Mouse (Mus musculus) olfactory bulb, adult 2 months (tissue): Measurements from ENCODE around the gene Rab3gap2. TPM values are rescaled to one million over a fixed set of nuclear protein-coding genes. Genes with fewer than 3 reads are reported as not detected.

Experiments
- H3K27ac ChIP-seq: fragments of 200-500 bp; 2 replicates; pipeline ENCODE4 v1.5.1; 2012; ENCODE audit warnings: low read depth, low read length; ENCODE audit not compliant: insufficient read depth
- H3K4me1 ChIP-seq: fragments of 200-500 bp; 2 replicates; pipeline ENCODE4 v1.6.1; 2012; ENCODE audit warnings: low read length; ENCODE audit not compliant: control insufficient read depth, insufficient read depth
- H3K4me3 ChIP-seq: fragments of 200-500 bp; 2 replicates; pipeline ENCODE4 v1.5.1; 2012; ENCODE audit warnings: mild to moderate bottlenecking, low read depth, low read length, moderate library complexity; ENCODE audit not compliant: insufficient read depth
- CTCF ChIP-seq: fragments of 200-500 bp; IDR thresholded peaks from 2 replicates; pipeline ENCODE4 v1.5.1; 2012; ENCODE audit warnings: low read depth, mild to moderate bottlenecking, low read length, moderate library complexity; ENCODE audit not compliant: insufficient read depth
- POLR2A ChIP-seq: fragments of 200-500 bp; IDR thresholded peaks from 2 replicates; pipeline ENCODE4 v1.6.1; 2012; ENCODE audit warnings: mild to moderate bottlenecking, low read depth, low read length, moderate library complexity; ENCODE audit not compliant: insufficient read depth
- WGBS: fragments of 180-500 bp; shearing (Covaris S2); methylation state at CpG from one replicate; pipeline ENCODE4 v1.1.7; 2018; 5-methylcytosine and 5-hydroxymethylcytosine counted together
- polyA plus RNA-seq: library from polyadenylated mRNA; stranded (reverse); fragments of >200 nt; gene quantifications from 2 replicates; pipeline ENCODE4 v1.2.4, GENCODE M21; 2012; ENCODE audit warnings: low replicate concordance; ENCODE audit not compliant: missing spikeins, insufficient read depth, insufficient read length

Gene Rab3gap2
- polyA plus RNA-seq, 1 experiment = not detected

GRCm38 (mm10) chr1:185284740-185285139 is 80.8 kb downstream of the Rab3gap2 start:
- 0 out of 2 replicates have a peak, but pooled peaks cover 2% of the 10 kb centered on the region for H3K4me1 ChIP-seq
- 45% methylated on average over 4 of the region's 4 CpGs for WGBS
- TF ChIP-seq CTCF (no peak), POLR2A (no peak)
- H3K27ac ChIP-seq = no peak overlapping the region
- H3K4me3 ChIP-seq = no peak overlapping the region

- 52% methylated on average over 4 of the region's 4 CpGs for WGBS
- H3K27ac ChIP-seq = no peak overlapping the region
Observed at GRCm38 (mm10) chr1:185285171-185285570, 81.3 kb downstream of the Rab3gap2 start.

GRCm38 (mm10) chr1:185287066-185287465 is 83.1 kb downstream of the Rab3gap2 start:
- Histone ChIP-seq H3K27ac (no peak overlapping the region), H3K4me1 (0 out of 2 replicates have a peak, but pooled peaks cover 2% of the 10 kb centered on the region), H3K4me3 (no peak overlapping the region)
- no peak for TF ChIP-seq CTCF
- TF ChIP-seq POLR2A = no peak
- 94% methylated on average over 20 of the region's 20 CpGs for WGBS

More at GRCm38 (mm10) chr1:185285171-185285570, 81.3 kb downstream of the Rab3gap2 start:
- H3K4me1 ChIP-seq = 0 out of 2 replicates have a peak, but pooled peaks cover 2% of the 10 kb centered on the region
- TF ChIP-seq CTCF (no peak), POLR2A (no peak)
- H3K4me3 ChIP-seq = no peak overlapping the region

GRCm38 (mm10) chr1:185289231-185289630 is 85.3 kb downstream of the Rab3gap2 start:
- H3K4me3 ChIP-seq = no peak overlapping the region
- no peak overlapping the region for H3K27ac ChIP-seq
- TF ChIP-seq POLR2A (no peak), CTCF (no peak)
- 63% methylated on average over 5 of the region's 5 CpGs for WGBS
- H3K4me1 ChIP-seq = 0 out of 2 replicates have a peak, but pooled peaks cover 2% of the 10 kb centered on the region

- 53% methylated on average over 4 of the region's 4 CpGs for WGBS
- Histone ChIP-seq H3K4me1 (no peaks in the 10 kb centered on the region), H3K4me3 (no peak overlapping the region), H3K27ac (no peak overlapping the region)
- no peak for TF ChIP-seq CTCF
- no peak for TF ChIP-seq POLR2A
Observed at GRCm38 (mm10) chr1:185291336-185291735, 87.4 kb downstream of the Rab3gap2 start.

- Histone ChIP-seq H3K4me1 (no peaks in the 10 kb centered on the region), H3K27ac (no peak overlapping the region), H3K4me3 (no peak overlapping the region)
- TF ChIP-seq CTCF (no peak), POLR2A (no peak)
- WGBS = 94% methylated on average over 10 of the region's 10 CpGs
Observed at GRCm38 (mm10) chr1:185292646-185293360, 88.9 kb downstream of the Rab3gap2 start.

GRCm38 (mm10) chr1:185296850-185297249 is 92.9 kb downstream of the Rab3gap2 start:
- TF ChIP-seq POLR2A = no peak
- TF ChIP-seq CTCF = no peak
- H3K4me3 ChIP-seq = no peak overlapping the region

GRCm38 (mm10) chr1:185298496-185298895 is 94.6 kb downstream of the Rab3gap2 start:
- no peak overlapping the region for H3K27ac ChIP-seq
- WGBS = 95% methylated on average over 8 of the region's 8 CpGs
- no peak for TF ChIP-seq CTCF
- TF ChIP-seq POLR2A = no peak
- no peak overlapping the region for H3K4me3 ChIP-seq
- no peaks in the 10 kb centered on the region for H3K4me1 ChIP-seq

More at GRCm38 (mm10) chr1:185296850-185297249, 92.9 kb downstream of the Rab3gap2 start:
- WGBS = 95% methylated on average over 7 of the region's 7 CpGs
- H3K27ac ChIP-seq = no peak overlapping the region
- H3K4me1 ChIP-seq = no peaks in the 10 kb centered on the region

GRCm38 (mm10) chr1:185302816-185303215 is 98.9 kb downstream of the Rab3gap2 start:
- TF ChIP-seq CTCF = no peak
- TF ChIP-seq POLR2A = no peak
- Histone ChIP-seq H3K4me3 (no peak overlapping the region), H3K27ac (no peak overlapping the region), H3K4me1 (no peaks in the 10 kb centered on the region)
- 95% methylated on average over 6 of the region's 6 CpGs for WGBS

GRCm38 (mm10) chr1:185306836-185307235 is 102.9 kb downstream of the Rab3gap2 start:
- TF ChIP-seq CTCF (no peak), POLR2A (no peak)
- WGBS = 97% methylated on average over 12 of the region's 12 CpGs
- no peak overlapping the region for H3K27ac ChIP-seq
- no peak overlapping the region for H3K4me3 ChIP-seq
- 0 out of 2 replicates have a peak, but pooled peaks cover 2% of the 10 kb centered on the region for H3K4me1 ChIP-seq
